Mouse (Mus musculus): ENCODE data around the gene Ranbp9. TPM values are rescaled to one million over a fixed set of nuclear protein-coding genes. Genes with fewer than 3 reads are reported as not detected.

Ranbp9 gene
- total RNA-seq, 2 experiments from 2014 or later = 48.6 to 51.2 TPM

DNA sequence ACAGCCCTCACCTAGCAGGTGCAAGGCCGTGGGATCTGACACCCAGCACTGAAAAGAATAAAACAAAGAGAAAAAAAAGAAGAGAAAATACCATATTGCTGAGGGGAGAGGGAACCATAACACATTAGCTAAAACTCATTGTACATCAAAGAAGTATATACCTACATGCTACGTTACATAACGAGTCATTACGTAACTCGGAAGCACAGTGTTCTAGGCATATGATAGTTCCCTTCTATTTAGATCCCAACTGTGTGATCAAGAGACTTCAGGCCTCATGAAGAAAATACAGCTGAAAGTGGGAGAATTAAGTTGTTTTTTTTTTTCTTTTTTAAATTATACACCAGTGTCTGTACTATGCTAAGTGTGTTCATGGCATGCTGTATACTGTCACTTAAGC is 35.0 kb upstream of the Ranbp9 start:
- Histone ChIP-seq H3K4me3 (no peak overlapping the region), H3K27ac (no peak overlapping the region)
- TF ChIP-seq CTCF (IDR thresholded peaks at IDR 0.05) = no peak
- no peak for DNase-seq
- intact Hi-C loops (cut with DNase I) = no loop called here

DNA sequence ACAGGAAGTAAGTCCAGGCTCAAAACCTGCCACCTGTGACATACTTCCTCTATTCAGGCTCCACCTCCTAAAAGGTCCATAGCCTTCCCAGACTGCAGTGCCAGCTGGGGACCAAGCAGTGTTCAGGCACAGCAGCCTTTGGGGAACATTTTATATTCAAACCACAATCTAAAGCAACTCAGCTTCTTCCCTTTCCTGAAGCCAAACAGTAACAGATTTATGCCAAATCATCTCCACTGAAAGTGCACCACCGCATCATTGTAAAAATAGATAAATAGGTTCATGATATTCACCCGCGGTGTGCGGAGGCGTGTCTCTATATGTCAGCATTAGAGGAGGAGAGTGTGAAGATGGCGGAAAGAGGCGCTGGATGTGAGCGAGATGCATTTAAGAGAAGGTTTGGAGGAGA is 33.9 kb upstream of the Ranbp9 start:
- no peak for TF ChIP-seq CTCF (IDR thresholded peaks at IDR 0.05)
- Histone ChIP-seq H3K4me3 (no peak overlapping the region), H3K27ac (no peak overlapping the region)
- DNase-seq = no peak
- intact Hi-C loops (cut with DNase I) = no loop called here

DNA sequence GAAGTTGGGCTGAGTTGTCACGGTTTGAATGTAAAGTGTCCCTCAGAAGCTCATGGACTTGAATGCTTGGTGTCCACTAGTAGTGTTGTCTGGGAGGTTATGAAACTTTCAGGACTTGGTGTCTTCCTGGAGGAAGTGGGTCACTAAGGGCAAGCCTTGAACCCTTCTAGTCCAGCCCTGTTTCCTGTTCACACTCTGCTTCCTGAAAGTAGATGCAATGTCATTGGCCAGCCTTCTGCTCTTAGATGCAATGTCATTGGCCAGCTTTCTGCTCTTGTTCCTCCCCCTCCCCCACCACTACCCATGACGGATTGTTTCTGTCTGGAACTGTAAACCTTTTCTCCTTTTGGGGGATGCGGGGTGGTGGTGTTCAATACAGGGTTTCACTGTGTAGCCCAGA is 31.7 kb upstream of the Ranbp9 start:
- TF ChIP-seq CTCF (IDR thresholded peaks at IDR 0.05) = no peak
- H3K4me3 ChIP-seq = no peak overlapping the region
- no peak overlapping the region for H3K27ac ChIP-seq
- no peak for DNase-seq
- intact Hi-C loops (cut with DNase I) = no loop called here

DNA sequence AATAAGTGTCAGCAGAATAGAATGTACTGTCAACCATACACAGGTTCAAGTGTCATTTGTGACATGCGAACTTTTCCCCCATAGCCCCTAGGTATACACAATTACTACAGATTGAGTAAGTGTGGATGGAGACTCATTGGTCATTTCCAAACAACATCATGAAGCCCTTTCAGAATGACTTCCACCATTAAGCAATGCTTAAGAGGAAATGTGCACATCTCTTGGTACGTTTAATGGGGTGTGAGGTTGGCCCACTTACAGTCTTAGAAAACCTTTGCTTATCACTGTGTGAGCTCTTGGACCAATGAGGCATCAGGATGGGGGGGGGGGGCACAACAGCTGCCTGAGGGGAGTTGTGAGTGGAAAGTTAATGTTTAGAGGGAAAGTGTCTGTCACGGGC is 24.7 kb upstream of the Ranbp9 start:
- intact Hi-C loops (cut with DNase I) = no loop called here
- no peak overlapping the region for H3K27ac ChIP-seq
- DNase-seq = no peak
- no peak overlapping the region for H3K4me3 ChIP-seq
- TF ChIP-seq CTCF (IDR thresholded peaks at IDR 0.05) = no peak

DNA sequence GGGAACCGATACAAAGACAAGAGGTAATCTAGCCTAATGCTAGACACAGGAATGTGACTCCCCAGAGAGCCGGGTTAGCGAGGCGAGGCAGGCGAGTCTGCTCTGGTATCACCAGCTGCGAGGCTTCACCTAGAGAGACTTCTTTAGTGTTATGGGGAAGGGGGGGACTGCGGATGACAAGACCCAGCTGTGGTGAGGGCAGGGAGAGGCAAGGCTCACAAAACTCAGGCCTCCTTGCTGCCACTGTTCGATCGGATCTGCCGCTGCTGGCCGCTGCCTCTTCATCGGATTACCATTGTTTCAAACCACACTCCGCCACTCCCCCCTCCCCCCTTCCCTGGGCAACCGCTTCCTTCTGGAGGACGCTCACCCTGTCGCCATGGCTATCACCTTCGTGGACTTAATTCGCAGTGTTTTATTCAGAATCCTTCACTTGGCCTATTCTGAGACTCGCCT is 22.3 kb upstream of the Ranbp9 start:
- no peak for TF ChIP-seq CTCF (IDR thresholded peaks at IDR 0.05)
- 0 out of 2 replicates have a peak overlapping the region, but pooled peaks have one; percentile 16 for H3K27ac ChIP-seq
- DNase-seq = no peak
- H3K4me3 ChIP-seq = peak overlapping the region; percentile 58
- intact Hi-C loops (cut with DNase I) = no loop called here

DNA sequence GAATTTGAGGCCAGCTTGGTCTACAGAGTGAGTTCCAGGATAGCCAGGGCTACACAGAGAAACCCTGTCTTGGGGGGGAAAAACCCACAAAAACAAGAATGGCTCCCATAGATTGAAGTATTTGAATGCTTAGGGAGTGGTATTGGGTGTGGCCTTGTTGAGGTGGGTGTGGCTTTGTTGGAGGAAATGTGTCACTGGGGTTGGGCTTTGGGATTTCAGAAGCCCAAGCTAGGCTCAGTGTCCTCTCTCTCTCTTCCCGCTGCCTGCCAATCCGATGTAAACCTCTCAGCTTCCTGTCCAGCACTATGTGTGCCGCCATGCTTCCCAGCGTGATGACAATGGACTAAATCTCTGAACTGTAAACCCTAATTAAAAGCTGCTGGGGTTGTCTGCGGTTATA is 20.5 kb upstream of the Ranbp9 start:
- intact Hi-C loops (cut with DNase I) = no loop called here
- Histone ChIP-seq H3K4me3 (no peak overlapping the region), H3K27ac (no peak overlapping the region)
- no peak for DNase-seq
- no peak for TF ChIP-seq CTCF (IDR thresholded peaks at IDR 0.05)

DNA sequence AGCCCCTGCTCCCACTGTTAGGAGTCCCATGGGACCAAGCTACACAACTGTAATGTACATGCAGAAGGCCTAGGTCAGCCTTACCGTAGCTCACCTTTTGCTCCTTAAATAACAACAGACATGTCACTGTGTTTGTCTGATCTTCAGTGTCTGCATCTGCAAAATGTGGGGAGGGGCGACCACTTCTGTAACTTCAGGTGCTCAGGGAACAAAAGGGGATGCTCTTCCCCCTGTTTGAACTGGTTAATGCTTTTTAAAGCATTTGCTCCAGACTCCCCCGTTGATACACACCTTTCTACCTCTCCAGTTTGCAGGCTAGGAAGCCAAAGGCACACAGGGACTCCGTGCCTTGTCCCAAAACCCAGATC is 19.4 kb upstream of the Ranbp9 start:
- intact Hi-C loops (cut with DNase I) = no loop called here
- no peak for TF ChIP-seq CTCF (IDR thresholded peaks at IDR 0.05)
- Histone ChIP-seq H3K27ac (no peak overlapping the region), H3K4me3 (no peak overlapping the region)
- DNase-seq = no peak

DNA sequence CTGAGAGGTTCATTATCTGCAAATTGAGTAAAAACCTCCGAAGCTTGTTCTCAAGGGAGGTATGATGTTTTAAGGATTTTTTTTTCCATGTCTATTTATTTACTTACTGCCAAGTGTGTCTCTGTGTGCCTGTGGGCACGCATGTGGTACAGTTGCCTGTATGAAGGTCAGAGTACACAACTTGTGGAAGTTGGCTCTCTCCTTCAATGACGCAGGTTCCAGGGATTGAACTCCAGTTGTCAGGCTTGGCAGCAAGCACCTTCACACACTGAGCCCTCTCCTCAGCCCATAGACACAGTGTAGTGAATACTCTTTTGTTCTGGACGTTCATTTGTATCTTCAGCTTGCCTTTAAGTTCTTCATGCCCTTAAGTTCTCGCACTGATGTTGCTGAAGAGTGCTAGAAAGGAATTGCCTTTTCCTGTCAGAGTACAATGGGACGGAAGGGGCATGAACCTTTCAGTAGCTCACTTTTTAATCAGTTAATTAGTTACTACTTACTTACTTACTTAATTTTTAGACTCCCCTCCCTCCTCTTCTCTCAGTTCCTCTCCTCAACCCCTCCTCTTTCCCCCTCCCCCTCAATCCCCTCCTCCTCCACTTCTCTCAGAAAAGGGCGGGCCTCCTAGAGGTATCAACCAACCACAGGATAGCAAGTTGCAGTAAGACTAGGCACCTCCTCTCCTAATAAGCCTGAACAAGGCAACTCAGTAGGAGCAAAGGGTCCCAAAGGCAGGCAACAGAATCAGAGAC is 18.8 kb upstream of the Ranbp9 start:
- TF ChIP-seq CTCF (IDR thresholded peaks at IDR 0.05) = no peak
- intact Hi-C loops (cut with DNase I) = no loop called here
- peak overlapping the region; percentile 24; the same call in 1 of the 2 replicates for H3K27ac ChIP-seq
- no peak for DNase-seq
- no peak overlapping the region for H3K4me3 ChIP-seq

DNA sequence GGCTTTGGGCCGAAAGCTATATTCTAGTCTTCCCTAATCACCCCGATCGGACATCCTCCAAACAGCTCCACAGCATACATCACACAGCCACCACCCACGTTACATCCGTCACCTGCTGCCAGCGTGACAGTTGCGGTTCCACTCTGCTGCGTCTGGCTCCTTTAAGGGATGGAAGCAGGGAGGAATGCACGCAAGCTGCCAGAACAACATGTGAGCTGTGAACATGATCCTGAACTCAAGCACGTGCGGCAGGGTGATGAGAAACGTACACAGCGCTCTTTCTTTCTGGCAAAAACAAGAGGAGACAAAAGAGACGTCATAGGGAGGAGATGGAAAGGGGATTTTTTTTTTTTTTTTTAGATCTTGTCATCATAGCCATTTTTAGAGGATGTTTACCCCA is 17.8 kb upstream of the Ranbp9 start:
- Histone ChIP-seq H3K27ac (no peak overlapping the region), H3K4me3 (peak overlapping the region; percentile 47)
- TF ChIP-seq CTCF (IDR thresholded peaks at IDR 0.05) = no peak
- peak; percentile 66 for DNase-seq
- intact Hi-C loops (cut with DNase I) = no loop called here

DNA sequence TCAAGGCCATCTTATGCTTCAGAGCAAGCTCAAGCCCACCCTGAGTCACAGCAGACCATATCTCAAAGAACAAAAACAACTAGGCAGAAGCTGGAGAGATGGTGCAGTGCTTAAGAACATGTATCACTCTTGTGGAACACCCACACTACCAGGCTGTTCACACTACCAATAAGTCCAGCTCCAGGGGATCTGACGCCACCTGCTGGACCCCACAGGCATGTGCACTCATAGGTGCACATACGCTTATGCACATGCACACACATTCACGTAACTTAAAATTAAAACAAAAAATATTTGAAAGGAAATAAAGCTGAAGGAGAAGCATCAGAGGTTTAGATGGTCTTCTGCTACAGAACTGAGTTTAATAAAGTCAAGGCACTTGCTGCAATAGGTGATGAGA is 16.7 kb upstream of the Ranbp9 start:
- TF ChIP-seq CTCF (IDR thresholded peaks at IDR 0.05) = peak; percentile 25; the same call in 1 of the 2 replicates
- DNase-seq = no peak
- Histone ChIP-seq H3K4me3 (no peak overlapping the region), H3K27ac (no peak overlapping the region)
- intact Hi-C loops (cut with DNase I) = no loop called here

DNA sequence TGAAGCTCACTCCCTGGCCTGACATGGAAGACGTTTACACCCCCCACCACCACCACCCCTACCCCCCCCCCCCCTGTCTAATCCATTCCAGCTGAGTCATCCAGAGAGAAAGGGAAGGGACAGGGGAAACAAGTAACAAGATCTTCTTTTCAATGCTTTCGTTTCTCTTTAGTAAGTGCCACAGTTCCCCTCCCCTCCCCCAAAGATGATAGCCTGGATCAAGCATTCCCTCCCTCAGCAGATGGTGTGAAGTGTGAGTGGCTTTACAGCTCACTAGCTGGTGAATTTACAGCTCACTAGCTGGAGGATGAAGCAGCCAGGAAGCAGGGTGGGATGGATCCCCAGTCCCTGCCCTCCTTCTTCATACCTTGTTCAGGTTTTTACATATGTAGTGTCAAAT is 15.6 kb upstream of the Ranbp9 start:
- Histone ChIP-seq H3K4me3 (no peak overlapping the region), H3K27ac (no peak overlapping the region)
- TF ChIP-seq CTCF (IDR thresholded peaks at IDR 0.05) = no peak
- no peak for DNase-seq
- intact Hi-C loops (cut with DNase I) = no loop called here

DNA sequence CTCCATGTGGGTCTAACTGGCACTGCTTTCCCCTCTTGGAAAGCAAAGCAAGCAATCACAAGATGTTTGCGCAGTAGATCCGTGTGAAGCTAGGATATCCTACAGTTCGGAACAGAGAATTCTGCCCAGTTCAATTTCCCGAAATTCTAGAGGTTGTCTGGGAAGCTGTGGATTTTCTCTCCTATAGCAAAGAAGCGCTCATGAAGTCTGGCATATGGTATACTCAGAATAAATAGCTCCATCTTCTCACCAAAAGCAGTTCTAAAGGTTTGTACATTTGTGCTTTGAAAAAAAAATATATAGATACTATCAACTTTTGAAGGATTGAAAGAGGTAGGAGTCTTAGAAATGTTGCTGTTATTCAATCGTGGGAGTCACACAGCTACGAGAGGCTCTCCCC is 14.6 kb upstream of the Ranbp9 start:
- H3K27ac ChIP-seq = no peak overlapping the region
- no peak overlapping the region for H3K4me3 ChIP-seq
- DNase-seq = no peak
- intact Hi-C loops (cut with DNase I) = no loop called here
- no peak for TF ChIP-seq CTCF (IDR thresholded peaks at IDR 0.05)

DNA sequence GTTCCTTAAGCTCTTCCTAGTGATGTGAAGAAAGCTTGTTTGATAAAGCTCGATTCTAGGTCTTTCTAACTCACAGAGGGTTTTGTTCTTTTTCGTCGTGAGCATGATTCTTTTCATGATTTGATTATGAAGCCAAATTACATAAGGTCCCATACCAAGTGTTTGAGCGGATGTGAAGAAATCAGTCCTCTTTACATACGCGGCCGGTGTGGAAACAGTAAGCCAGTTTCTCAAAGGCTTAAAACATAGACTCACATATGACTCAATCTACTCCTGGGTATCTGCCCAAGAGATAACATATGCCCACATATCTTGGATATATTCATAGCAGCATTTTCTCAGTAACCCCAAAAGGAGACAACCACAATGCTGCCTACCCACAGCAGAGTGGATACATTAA is 12.6 kb upstream of the Ranbp9 start:
- Histone ChIP-seq H3K4me3 (no peak overlapping the region), H3K27ac (no peak overlapping the region)
- no peak for DNase-seq
- TF ChIP-seq CTCF (IDR thresholded peaks at IDR 0.05) = no peak
- intact Hi-C loops (cut with DNase I) = no loop called here

DNA sequence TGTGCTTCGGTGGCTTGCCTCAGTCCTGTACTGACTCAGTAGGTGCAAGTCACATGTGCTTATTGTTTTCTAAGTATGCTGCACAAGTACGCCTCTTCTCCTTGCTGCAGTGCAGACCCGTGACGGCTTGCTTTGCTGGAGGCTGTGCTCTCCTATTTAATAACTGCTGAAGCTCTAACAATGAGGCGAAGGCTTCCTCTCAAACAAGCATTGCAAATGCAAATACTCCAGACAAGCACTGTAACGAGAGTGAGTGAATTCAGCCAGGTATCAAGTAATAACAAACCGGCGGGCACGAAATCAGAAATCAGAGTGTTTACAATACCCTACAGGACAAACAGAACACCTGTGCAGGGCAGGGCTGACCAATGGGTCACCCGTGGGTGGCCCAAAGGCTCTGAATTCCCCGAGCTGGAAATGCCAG is 12.0 kb upstream of the Ranbp9 start:
- intact Hi-C loops (cut with DNase I) = no loop called here
- no peak for DNase-seq
- no peak for TF ChIP-seq CTCF (IDR thresholded peaks at IDR 0.05)
- no peak overlapping the region for H3K27ac ChIP-seq
- no peak overlapping the region for H3K4me3 ChIP-seq

Data from gastrocnemius, adult 2 months (tissue).